Mouse (Mus musculus) stomach, postnatal 0 days (tissue): Measurements from ENCODE around the gene Gpn2.

Experiments
- CTCF ChIP-seq: IDR thresholded peaks from 2 replicates; pipeline ENCODE4 v1.5.1; 2016; ENCODE audit warnings: antibody characterized with exemption, low read depth, mild to moderate bottlenecking, moderate library complexity
- EP300 ChIP-seq: optimal IDR thresholded peaks from 2 replicates; pipeline ENCODE3; 2016; ENCODE audit warnings: antibody characterized with exemption

GRCm38 (mm10) chr4:133604175-133604574 is 20.0 kb downstream of the Gpn2 start:
- no peak for TF ChIP-seq CTCF
- no peak for TF ChIP-seq EP300
